Mouse (Mus musculus) lung, embryonic 16.5 days (tissue): ENCODE data around the gene Rad51b. TPM values are rescaled to one million over a fixed set of nuclear protein-coding genes. Genes with fewer than 3 reads are reported as not detected.

Source experiments
- ATAC-seq: fragments of 200-750 bp; cut with Nextera tagmentation; 2 replicates; pipeline ENCODE4 v1.8.0; 2017; ENCODE audit warnings: low read depth, mild to moderate bottlenecking, moderate library complexity
- H3K27ac ChIP-seq: fragments of 300-500 bp; sonication (generic); 2 replicates; pipeline ENCODE4 v1.5.1; 2014; ENCODE audit warnings: mild to moderate bottlenecking, control low read depth, low read length
- H3K27me3 ChIP-seq: fragments of 300-500 bp; sonication (generic); 2 replicates; pipeline ENCODE4 v1.6.1; 2014; ENCODE audit warnings: low read depth, low read length, mixed read lengths; ENCODE audit not compliant: control insufficient read depth, insufficient read depth
- H3K36me3 ChIP-seq: fragments of 300-500 bp; sonication (generic); 2 replicates; pipeline ENCODE4 v1.6.1; 2014; ENCODE audit warnings: low read length; ENCODE audit not compliant: control insufficient read depth, insufficient read depth
- H3K4me1 ChIP-seq: fragments of 300-500 bp; sonication (generic); replicated peaks from 2 replicates; pipeline ENCODE4 v1.6.1; 2014; ENCODE audit warnings: low read length, mixed read lengths; ENCODE audit not compliant: control insufficient read depth, insufficient read depth
- H3K4me2 ChIP-seq: fragments of 300-500 bp; sonication (generic); 2 replicates; pipeline ENCODE4 v1.6.1; 2014; ENCODE audit warnings: low read depth, low read length, control low read depth
- H3K4me3 ChIP-seq: fragments of 300-500 bp; sonication (generic); 2 replicates; pipeline ENCODE4 v1.5.1; 2014; ENCODE audit warnings: mild to moderate bottlenecking, low read length, control low read depth
- H3K9ac ChIP-seq: fragments of 300-500 bp; sonication (generic); 2 replicates; pipeline ENCODE4 v1.6.1; 2014; ENCODE audit warnings: low read length, control low read depth
- H3K9me3 ChIP-seq: fragments of 300-500 bp; sonication (generic); 2 replicates; pipeline ENCODE4 v1.6.1; 2016; ENCODE audit warnings: low read length; ENCODE audit not compliant: control insufficient read depth
- whole genome bisulfite sequencing: fragments of 180-500 bp; shearing (Covaris S2); extraction: QIAGEN DNeasy Blood & Tissue Kit; methylation state at CpG from one replicate; pipeline ENCODE4 v1.1.7; 2014; 5-methylcytosine and 5-hydroxymethylcytosine counted together
- polyA plus RNA-seq: library from polyadenylated mRNA; unstranded; fragments of >200 nt; fragmentation: Nextera tagmentation; extraction: Ambion mirVana; gene quantifications from 2 replicates; pipeline ENCODE4 v1.2.1, GENCODE M21; 2015

The Rad51b gene
- polyA plus RNA-seq, 1 experiment from 2014 or later = 7.6 TPM

GRCm38 (mm10) chr12:79606197-79606631, 309.1 kb downstream of the Rad51b start:
- peak; percentile 43; the same call in 1 of the 2 replicates for ATAC-seq
- no peaks in the 10 kb centered on the region for H3K27me3 ChIP-seq
- no peak overlapping the region for H3K4me3 ChIP-seq
- H3K4me1 ChIP-seq = peaks cover 17% of the 10 kb centered on the region
- H3K4me2 ChIP-seq = no peak overlapping the region
- no peaks in the 10 kb centered on the region for H3K36me3 ChIP-seq
- 57% methylated on average over 11 of the region's 11 CpGs for WGBS
- H3K27ac ChIP-seq = peak overlapping the region; percentile 25; the same call in 1 of the 2 replicates
- H3K9me3 ChIP-seq = no peaks in the 10 kb centered on the region
- no peak overlapping the region for H3K9ac ChIP-seq

DNA sequence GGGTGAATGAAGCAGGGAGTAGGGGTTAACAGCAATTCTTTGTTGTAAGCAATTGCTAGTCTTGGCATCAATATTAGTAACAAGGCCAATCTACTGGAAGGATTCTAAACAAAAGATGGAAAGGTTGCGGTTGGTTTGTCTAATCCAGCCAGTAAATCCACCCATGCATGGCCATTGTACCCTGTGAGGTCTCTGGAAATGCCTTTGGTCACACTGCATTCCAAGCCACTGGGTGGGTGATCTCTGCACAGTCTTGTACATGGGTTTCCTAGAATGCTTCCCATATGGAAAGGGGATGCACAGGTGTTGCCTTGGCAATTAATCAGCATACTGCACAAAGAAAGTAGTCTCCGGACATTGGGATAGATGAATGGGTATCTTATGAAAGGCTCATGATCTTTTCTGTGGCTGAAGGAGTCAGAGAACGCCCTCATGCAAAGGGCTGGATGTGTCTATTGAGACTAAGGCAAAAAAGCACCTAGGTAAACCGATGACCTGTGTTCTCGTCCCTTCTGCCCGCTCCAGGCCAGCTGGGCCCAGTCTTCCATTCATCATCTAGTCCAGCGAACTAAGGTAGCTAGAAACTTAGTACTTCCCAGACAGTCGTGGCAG, 312.4 kb downstream of the Rad51b start:
- Histone ChIP-seq H3K4me3 (no peak overlapping the region), H3K9ac (no peak overlapping the region), H3K4me1 (peaks cover 36% of the 10 kb centered on the region), H3K27ac (no peak overlapping the region), H3K27me3 (no peaks in the 10 kb centered on the region), H3K36me3 (no peaks in the 10 kb centered on the region), H3K9me3 (no peaks in the 10 kb centered on the region), H3K4me2 (no peak overlapping the region)
- 82% methylated on average over 8 of the region's 8 CpGs for WGBS
- ATAC-seq = no peak

- Histone ChIP-seq H3K9ac (peak overlapping the region; percentile 27), H3K4me1 (peaks cover 40% of the 10 kb centered on the region)
- 38% methylated on average over 6 of the region's 6 CpGs for WGBS
These were observed 313.5 kb downstream of the Rad51b start for GRCm38 (mm10) chr12:79610511-79611103.

DNA sequence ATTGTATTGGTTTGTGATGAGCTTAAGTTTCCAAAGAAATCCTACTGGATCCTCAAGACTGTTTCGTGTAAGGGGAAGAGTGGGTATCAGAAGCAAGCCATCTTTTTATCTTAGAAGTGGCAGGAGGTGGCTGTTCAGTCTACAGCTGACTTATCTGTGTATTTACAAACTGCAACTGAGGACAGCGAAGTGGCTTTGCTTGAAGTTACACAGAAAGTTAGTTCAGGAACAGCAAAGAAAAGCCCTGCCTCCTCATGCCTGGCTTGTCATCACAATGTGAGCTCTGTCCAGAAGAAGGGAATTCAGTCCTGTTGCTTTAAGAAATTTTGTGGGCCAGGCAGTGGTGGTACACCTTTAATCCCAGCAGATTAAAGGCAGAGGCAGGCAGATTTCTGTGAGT, 314.6 kb downstream of the Rad51b start:
- H3K9me3 ChIP-seq = no peaks in the 10 kb centered on the region
- H3K27me3 ChIP-seq = no peaks in the 10 kb centered on the region
- H3K4me3 ChIP-seq = no peak overlapping the region
- WGBS = 63% methylated on average over 2 of the region's 2 CpGs
- no peak overlapping the region for H3K9ac ChIP-seq
- H3K36me3 ChIP-seq = no peaks in the 10 kb centered on the region
- no peak overlapping the region for H3K4me2 ChIP-seq
- peaks cover 42% of the 10 kb centered on the region for H3K4me1 ChIP-seq
- no peak for ATAC-seq
- peak overlapping the region; percentile 81 for H3K27ac ChIP-seq

More at GRCm38 (mm10) chr12:79610511-79611103, 313.5 kb downstream of the Rad51b start:
- Histone ChIP-seq H3K27ac (peak overlapping the region; percentile 81), H3K4me3 (no peak overlapping the region), H3K36me3 (no peaks in the 10 kb centered on the region), H3K9me3 (no peaks in the 10 kb centered on the region), H3K4me2 (no peak overlapping the region), H3K27me3 (no peaks in the 10 kb centered on the region)
- ATAC-seq = no peak

GRCm38 (mm10) chr12:79612334-79613060, 315.4 kb downstream of the Rad51b start:
- peak; percentile 87 for ATAC-seq
- peaks cover 42% of the 10 kb centered on the region for H3K4me1 ChIP-seq

GRCm38 (mm10) chr12:79613061-79613788, 316.1 kb downstream of the Rad51b start:
- H3K27ac ChIP-seq = peak overlapping the region; percentile 81
- no peak overlapping the region for H3K4me2 ChIP-seq
- WGBS = 75% methylated on average over 8 of the region's 8 CpGs
- no peaks in the 10 kb centered on the region for H3K36me3 ChIP-seq
- H3K4me3 ChIP-seq = no peak overlapping the region
- H3K9ac ChIP-seq = peak overlapping the region; percentile 45; the same call in 1 of the 2 replicates
- H3K9me3 ChIP-seq = no peaks in the 10 kb centered on the region
- H3K27me3 ChIP-seq = no peaks in the 10 kb centered on the region
- H3K4me1 ChIP-seq = peaks cover 42% of the 10 kb centered on the region
- no peak for ATAC-seq

More at GRCm38 (mm10) chr12:79612334-79613060, 315.4 kb downstream of the Rad51b start:
- H3K4me3 ChIP-seq = no peak overlapping the region
- peak overlapping the region; percentile 81 for H3K27ac ChIP-seq
- 36% methylated on average over 14 of the region's 14 CpGs for WGBS
- no peak overlapping the region for H3K4me2 ChIP-seq
- no peaks in the 10 kb centered on the region for H3K9me3 ChIP-seq
- no peaks in the 10 kb centered on the region for H3K36me3 ChIP-seq
- H3K27me3 ChIP-seq = no peaks in the 10 kb centered on the region
- H3K9ac ChIP-seq = peak overlapping the region; percentile 49

DNA sequence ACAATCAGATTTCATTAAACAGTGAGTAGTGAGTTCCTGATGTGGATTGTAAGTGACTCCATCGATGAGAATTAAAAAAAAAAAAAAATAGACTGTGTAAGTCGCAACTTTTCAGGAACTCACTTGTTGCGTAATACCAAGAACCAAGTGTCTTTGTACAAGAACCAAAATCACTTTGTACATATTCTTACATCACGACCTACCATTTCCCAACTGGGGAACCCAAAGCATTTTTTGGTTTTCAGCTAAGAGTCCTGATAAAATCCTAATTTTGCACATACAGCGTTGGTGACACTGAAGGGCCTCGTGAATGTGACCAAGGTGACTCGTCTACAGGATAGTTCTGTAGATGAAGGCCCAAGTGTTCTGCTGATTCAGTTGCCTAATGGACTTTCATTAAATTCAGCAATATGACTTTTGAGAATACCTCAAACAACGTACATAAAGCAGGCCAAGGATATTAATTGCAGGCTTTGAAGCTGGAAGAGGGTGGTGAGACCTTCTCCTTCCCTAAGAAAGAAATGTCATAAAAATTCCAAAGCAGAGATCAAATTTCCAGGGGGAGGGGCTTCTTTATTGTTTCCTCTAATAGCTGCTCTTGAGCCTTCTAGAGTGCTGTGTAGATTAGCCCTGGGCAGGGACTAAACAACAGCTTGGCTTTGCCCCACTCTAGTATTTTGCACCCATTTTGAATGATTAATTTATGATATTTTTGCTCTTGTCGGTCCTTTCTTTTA, 316.9 kb downstream of the Rad51b start:
- Histone ChIP-seq H3K4me3 (no peak overlapping the region), H3K9me3 (no peaks in the 10 kb centered on the region), H3K27me3 (no peaks in the 10 kb centered on the region), H3K9ac (no peak overlapping the region), H3K4me2 (no peak overlapping the region), H3K27ac (peak overlapping the region; percentile 89), H3K4me1 (peaks cover 42% of the 10 kb centered on the region), H3K36me3 (no peaks in the 10 kb centered on the region)
- 53% methylated on average over 9 of the region's 9 CpGs for WGBS
- ATAC-seq = no peak

- H3K4me1 ChIP-seq = peaks cover 40% of the 10 kb centered on the region
- H3K27ac ChIP-seq = peak overlapping the region; percentile 89
- no peaks in the 10 kb centered on the region for H3K9me3 ChIP-seq
- no peak overlapping the region for H3K4me2 ChIP-seq
- H3K27me3 ChIP-seq = no peaks in the 10 kb centered on the region
- H3K9ac ChIP-seq = no peak overlapping the region
- no peaks in the 10 kb centered on the region for H3K36me3 ChIP-seq
- WGBS = 66% methylated on average over 2 of the region's 2 CpGs
- H3K4me3 ChIP-seq = no peak overlapping the region
- ATAC-seq = no peak
These were observed 317.5 kb downstream of the Rad51b start for GRCm38 (mm10) chr12:79614583-79614953.
